Mouse (Mus musculus) CD4-positive, CD25-positive, alpha-beta regulatory T cell, adult 4 months (primary cell): ENCODE measurements around the gene Gm9936. TPM values are rescaled to one million over a fixed set of nuclear protein-coding genes. Genes with fewer than 3 reads are reported as not detected.
"Not testable (repeated sequence)": the region's sequence is repeated elsewhere in the genome, so short reads cannot be mapped to it uniquely, and the experiment has no call there.

Experiments
- ATAC-seq: one replicate; pipeline ENCODE4 v1.8.0; 2017
- polyA plus RNA-seq, 2 experiments: library from polyadenylated mRNA; unstranded; fragments of 100-300 nt; shearing (Covaris generic); gene quantifications; one replicate each; pipeline ENCODE4 v1.2.1; 2017

Gm9936 gene
- polyA plus RNA-seq = not detected

DNA sequence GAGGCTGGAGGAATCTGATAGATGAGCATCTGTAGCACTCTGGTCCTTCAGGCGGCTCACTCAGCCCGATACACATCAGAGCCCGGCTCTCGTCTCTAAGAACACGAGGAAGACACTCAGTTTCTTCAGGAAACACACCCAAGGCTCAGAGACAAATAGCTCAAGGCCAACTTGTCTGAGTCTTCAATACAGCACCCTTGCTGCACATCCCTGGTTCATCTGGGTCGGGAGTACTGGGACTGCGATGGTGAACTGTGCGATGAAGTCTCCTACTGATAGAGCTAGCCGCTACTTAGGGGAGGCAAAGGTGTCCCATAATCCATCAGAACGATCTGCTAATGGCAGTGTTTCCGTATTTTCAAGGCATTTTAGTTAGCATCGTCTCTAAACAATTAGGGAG lies at the start of gene Gm9936:
Gene Gm9936, minus strand, starts transcription at position 101 of the 400 bp plus-strand sequence.
- no peak for ATAC-seq

DNA sequence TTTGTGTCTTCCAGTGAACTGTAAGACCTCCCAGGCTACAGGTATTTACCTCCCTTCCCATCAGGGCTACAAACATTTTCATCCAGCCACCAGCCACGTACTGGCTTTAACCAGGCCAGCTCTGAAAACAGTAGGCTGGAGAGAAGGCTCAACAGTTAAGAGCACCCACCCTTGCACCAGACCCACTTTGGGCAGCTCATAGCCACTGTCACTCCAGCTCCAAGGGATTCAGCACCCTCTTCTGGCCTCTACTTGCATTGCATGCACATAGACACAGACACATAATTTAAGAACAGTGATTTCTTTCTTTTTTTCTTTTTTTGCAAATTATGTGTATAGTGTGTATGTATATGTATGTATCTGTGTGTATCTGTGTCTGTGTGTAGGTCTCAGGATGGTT lies 43.9 kb upstream of the Gm9936 start:
- no peak for ATAC-seq

DNA sequence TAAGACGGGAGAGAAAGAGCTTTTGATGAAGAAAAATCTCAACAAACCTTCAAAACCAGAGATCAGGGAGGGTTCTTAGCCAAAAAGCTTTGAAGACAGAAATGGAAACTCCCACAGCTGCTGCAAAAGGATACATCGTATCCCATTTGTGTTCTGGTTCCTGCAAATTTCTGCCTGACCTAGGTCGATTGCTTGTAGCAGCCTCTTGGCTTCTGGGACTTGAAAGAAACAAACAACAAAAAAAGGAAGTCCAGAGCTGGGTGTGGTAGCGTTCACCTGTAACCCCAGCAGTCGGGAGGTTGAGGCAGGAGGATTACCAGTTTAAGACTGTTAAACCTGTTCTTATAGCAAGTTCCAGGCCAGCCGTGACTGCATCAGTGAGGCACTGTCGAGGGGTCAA lies 40.4 kb upstream of the Gm9936 start:
- no peak for ATAC-seq

DNA sequence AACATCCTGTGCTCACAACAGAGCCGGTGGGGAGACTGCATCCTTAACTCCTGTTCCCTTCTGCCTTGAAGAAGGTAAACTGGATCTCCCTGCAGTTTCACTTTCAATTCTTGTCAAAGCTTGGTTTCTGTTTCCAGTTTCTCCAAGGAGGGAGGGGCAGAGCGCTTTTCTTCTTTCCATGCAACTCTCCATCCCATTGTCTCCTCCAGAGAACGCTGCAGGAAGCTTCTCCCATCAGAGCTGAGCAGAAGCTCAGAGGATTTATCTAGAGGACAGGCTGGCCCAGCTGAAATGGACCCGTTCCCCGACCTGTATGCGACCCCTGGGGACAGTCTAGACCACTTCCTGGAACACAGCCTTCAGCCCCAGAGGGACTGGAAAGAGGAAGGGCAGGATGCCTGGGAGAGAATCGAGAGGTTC lies 38.9 kb upstream of the Gm9936 start:
- peak; percentile 94 for ATAC-seq

DNA sequence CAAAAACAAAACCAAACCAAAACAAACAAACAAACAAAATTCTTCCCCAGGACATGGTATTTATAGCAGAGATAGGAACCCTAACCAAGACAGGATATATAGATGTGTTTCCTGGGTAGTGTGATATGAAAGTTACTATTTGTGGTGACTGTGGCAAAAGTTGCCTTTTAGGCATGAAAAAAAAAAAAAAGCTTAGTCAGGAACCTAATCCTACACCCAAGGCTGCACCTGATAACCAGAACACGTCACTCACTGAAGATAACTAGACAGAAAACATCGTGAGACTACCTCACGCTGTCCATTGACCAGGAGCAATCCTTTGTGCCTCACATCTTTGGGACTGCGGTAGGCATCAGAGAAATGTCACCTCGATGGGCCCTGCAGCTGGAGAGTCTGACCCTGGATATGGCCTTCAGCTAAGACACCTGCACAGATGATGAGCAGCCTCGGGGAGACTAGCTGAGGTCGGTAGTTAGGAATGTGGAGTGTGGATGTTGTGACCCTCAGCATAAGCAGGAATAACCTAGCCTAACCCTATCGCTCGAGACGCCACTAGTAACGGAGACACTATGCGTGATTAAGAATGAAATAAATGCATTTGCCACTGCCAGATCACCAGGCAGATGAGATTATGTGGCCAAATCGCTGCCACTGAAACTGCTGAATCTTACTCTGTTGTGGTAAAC lies 38.3 kb upstream of the Gm9936 start, which contains the start of gene Oasl2:
Gene Oasl2, plus strand, starts transcription at position 249 of the 686 bp plus-strand sequence.
- peak; percentile 62 for ATAC-seq

GRCm38 (mm10) chr5:114895542-114895941 lies 37.1 kb upstream of the Gm9936 start:
- ATAC-seq = no peak

DNA sequence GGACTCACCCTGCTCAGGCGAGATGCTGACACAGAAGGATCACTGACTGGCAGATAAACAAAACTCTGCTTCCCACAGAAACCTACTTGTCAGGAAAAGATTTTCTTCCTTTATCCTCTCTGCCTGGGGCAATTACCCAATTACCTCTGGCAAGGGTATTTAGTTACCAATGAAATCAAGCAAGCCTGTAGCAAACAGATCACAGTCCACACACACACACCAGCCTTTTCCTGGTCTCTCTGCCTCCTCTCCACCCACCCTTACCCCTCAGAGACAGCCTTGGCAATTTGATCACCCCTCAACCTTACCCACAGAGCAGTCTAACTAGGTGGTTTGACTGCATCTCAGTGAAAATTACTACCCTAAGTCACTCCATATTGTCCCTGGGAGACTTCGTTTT lies 30.5 kb upstream of the Gm9936 start:
- no peak for ATAC-seq

DNA sequence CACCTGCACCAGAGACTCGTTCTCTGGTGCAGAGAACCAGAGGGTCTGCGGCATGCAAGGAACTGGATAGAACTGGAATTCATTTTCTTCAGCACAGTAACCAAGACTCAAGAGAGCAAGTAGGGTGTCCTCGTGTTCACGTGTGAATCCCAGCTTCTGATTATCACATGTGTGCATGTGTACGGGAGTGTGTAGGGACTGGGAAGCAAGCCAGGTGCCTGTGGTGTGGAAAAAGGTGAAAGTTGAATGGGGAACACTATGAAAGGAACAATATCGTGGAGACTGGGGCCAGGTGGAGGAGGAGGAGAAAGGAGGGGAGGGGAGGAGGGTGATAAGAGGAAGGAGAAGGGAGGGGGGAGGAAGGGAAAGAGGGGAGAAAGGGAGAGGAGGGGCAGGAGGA lies 28.3 kb upstream of the Gm9936 start:
- no peak for ATAC-seq

DNA sequence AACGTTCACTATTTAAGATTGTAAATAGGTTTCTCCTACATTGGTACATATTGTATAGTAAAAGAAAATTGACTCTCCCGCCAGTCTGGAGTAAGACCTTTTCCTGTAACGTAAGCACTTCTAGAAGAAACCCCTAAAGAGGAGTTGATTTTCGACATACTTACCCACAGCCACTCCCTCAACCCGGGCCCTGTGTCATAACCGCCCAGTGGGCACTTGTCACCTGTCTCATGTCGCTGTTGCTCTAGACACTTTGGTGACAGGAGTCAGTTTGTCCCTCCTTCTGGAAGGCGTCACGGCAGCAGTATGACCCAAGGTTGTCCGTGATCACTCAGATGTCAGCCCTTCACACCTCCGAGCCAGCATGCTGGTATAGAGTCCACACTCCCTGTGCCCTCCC lies 24.5 kb upstream of the Gm9936 start:
- ATAC-seq = no peak

DNA sequence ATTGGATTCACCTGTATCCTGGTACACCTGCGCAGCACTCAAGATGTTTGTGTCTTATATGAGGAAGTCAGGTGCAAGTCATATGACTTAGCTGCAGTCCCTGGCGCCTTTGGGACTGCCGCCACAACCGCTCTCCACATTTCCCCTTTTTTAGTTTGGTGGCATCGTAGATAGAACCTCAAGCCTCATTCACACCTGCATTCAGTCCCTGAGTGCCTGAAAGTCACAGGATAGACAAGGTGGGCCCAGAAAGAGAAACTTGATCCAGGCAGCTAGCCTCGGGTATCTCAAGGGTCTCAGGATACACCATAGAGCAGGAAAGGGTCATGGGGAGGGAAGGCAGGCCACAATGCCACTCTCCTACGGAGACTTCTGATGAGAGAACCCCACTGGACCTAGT lies 23.8 kb upstream of the Gm9936 start:
- ATAC-seq = not testable (repeated sequence)

DNA sequence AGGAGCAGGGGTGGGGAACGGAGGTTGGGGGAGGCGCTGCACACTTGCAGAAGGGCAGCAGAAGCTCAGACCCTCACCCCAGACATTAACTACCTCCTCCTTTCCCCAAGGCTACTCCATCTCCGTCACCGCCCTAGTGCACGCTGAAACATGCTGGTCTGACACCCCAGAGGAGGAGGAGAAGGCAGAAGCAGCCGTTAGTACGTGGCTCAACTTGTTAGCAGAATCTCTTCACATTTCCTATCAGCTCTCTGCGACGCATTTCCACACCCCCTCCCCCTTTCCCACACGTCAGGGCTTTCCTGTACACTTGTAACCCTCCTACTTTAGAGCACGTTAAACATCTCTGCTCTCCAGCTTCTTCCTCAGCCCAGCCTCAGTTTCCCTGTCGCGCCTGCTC lies 20.9 kb upstream of the Gm9936 start:
- ATAC-seq = no peak

- no peak for ATAC-seq
These were observed 19.0 kb upstream of the Gm9936 start for GRCm38 (mm10) chr5:114877487-114877886.

DNA sequence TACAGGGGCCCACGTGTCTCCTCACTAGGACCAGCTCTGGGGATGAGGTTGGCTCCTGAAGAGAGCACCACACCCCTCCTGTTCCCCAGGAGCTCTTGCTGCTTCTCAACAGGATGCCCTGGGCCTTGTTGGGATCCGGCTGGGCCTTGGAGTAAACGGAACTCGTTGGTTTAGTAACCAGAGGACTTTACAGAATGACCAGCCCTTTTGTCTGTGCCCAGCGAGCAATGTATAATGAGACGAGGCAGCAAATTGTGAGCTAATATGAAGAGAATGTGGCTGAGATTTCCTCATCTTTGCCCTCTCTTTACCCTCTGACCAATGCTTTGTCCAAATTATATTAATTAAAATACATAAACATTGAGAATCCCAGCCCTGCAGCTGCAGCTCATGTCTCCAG lies 17.8 kb upstream of the Gm9936 start:
- ATAC-seq = no peak

DNA sequence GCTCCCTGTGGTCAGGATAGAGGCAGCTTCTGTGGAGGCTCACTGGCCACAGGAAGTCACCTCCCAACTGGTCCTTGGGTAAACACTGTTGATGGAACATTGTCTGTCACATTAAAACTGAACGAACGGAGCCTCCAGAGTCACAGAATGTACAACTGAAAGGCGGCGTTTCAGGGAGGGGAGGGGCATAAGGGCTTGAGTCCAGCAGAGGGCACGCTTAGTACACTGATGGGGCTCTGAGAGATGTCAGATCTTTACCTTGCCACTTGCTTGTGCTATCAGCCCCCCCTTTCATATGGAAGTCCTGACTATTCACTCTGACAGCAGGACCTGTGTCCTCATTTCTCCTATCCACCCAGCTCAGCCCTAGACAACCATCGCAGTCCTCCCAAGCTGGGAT lies 17.4 kb upstream of the Gm9936 start:
- ATAC-seq = no peak

GRCm38 (mm10) chr5:114865279-114865678 lies 6.8 kb upstream of the Gm9936 start:
- ATAC-seq = no peak

DNA sequence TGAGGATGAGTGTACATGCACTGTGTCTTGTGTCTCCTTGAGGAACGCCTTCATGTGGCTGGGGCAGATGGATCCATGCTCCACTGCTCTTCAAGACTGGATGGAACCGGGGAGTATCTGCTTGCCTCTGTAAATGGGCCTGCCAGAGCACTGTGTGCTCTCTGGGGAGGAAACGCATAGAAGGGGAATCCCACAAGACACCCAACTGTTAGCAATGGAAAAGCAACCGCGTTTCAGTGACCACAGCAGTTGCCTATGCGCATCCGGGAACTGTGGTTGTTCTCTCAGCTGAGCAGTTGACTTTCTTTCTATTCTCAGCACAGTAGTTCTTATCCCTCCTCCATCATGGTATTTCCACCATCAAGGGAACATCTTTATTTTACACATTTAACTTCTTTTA lies 6.3 kb upstream of the Gm9936 start:
- ATAC-seq = peak; percentile 88

GRCm38 (mm10) chr5:114861730-114862129 lies 3.2 kb upstream of the Gm9936 start:
- no peak for ATAC-seq

DNA sequence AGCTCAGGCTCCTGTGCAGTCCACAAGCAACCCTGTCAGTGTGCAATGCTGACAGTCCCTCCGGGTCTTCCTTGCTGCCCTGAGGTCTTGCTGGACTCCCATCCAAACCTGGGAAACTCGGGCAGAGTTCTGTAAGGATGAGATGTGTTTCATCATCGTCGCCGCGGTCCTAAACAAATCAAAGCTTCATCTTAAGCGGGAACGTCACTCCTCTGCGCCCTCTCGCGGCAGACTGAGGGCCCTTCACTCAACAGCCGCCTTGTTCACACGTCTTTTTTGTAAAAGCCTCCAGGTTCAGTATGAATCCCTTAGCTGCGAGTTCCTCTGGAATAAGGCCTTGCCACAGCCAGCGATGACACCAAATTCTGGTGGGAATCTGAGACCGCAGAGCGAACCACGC lies 771 bp upstream of the Gm9936 start:
- ATAC-seq = peak; percentile 49

DNA sequence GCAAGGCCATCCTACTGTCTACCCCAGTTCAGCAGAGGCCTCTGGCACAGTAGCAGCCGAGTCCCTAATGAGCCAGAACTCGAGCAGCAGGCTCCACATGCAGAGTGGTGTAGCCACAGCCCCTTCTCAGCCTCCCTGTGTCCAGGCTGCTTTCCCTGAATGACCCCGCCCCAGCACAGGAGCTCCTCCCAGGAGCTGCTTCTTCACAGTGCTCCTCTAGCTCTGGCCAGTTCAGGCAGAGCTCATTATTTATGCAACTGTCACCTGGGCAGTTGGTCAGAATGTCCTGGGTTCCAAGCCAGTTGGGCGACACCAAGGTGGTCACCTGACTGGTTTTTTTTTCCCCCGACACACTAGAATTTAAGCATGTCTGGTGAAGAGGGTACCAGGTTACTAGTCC lies 5.1 kb downstream of the Gm9936 start, which contains the start of gene 4930519G04Rik:
Gene 4930519G04Rik, plus strand, starts transcription at position 301 of the 400 bp plus-strand sequence.
- ATAC-seq = not testable (repeated sequence)

GRCm38 (mm10) chr5:114851565-114852236 lies 6.8 kb downstream of the Gm9936 start:
- ATAC-seq = no peak

- not testable (repeated sequence) for ATAC-seq
These were observed 14.1 kb downstream of the Gm9936 start for GRCm38 (mm10) chr5:114844371-114844770.

GRCm38 (mm10) chr5:114842674-114843073 lies 15.8 kb downstream of the Gm9936 start:
- ATAC-seq = no peak

- ATAC-seq = not testable (repeated sequence)
These were observed 16.3 kb downstream of the Gm9936 start for GRCm38 (mm10) chr5:114842155-114842554.

- ATAC-seq = not testable (repeated sequence)
These were observed 18.0 kb downstream of the Gm9936 start for GRCm38 (mm10) chr5:114840481-114840880.
